Mouse (Mus musculus) myocyte (in vitro differentiated cells): ENCODE data around the gene Tfe3.

Source experiments
- CEBPB ChIP-seq: IDR thresholded peaks from 2 replicates; pipeline ENCODE4 v1.6.1; 2011; ENCODE audit warnings: mild to moderate bottlenecking, moderate library complexity; ENCODE audit not compliant: poor library complexity, insufficient read depth, severe bottlenecking
- E2F4 ChIP-seq: IDR thresholded peaks from one replicate; pipeline ENCODE4 v1.6.1; 2011; ENCODE audit warnings: mild to moderate bottlenecking, control low read depth, moderate library complexity; ENCODE audit not compliant: insufficient read depth
- MAX ChIP-seq: IDR thresholded peaks from one replicate; pipeline ENCODE4 v1.6.1; 2011; ENCODE audit warnings: low read depth, mild to moderate bottlenecking, control low read depth
- MYOD1 ChIP-seq, 3 experiments: IDR thresholded peaks; one replicate each; pipeline ENCODE4 v1.6.1; 2011; ENCODE audit warnings: control low read depth in 2 of 3, low read depth in 2 of 3, mild to moderate bottlenecking in 2 of 3, moderate library complexity in 1 of 3; ENCODE audit not compliant: insufficient read length in 2 of 3, control insufficient read depth in 1 of 3
- MYOG ChIP-seq, 3 experiments: IDR thresholded peaks; one replicate each; pipeline ENCODE4 v1.6.1; 2011; ENCODE audit warnings: control low read depth in 2 of 3, low read depth in 2 of 3, mild to moderate bottlenecking in 2 of 3; ENCODE audit not compliant: insufficient read length in 2 of 3, control insufficient read depth in 1 of 3, insufficient read depth in 1 of 3
- POLR2A ChIP-seq: IDR thresholded peaks from one replicate; pipeline ENCODE4 v1.6.1; 2011; ENCODE audit warnings: low read depth, mild to moderate bottlenecking, control low read depth, moderate library complexity; ENCODE audit not compliant: insufficient read length
- POLR2AphosphoS2 ChIP-seq: IDR thresholded peaks from one replicate; pipeline ENCODE4 v1.6.1; 2011; ENCODE audit warnings: low read depth, control low read depth; ENCODE audit not compliant: insufficient read length
- REST ChIP-seq: IDR thresholded peaks from one replicate; pipeline ENCODE4 v1.6.1; 2011; ENCODE audit warnings: mild to moderate bottlenecking, control low read depth, moderate library complexity; ENCODE audit not compliant: insufficient read depth, insufficient read length
- TCF12 ChIP-seq: IDR thresholded peaks from one replicate; pipeline ENCODE4 v1.6.1; 2011; ENCODE audit warnings: mild to moderate bottlenecking, control low read depth; ENCODE audit not compliant: poor library complexity, insufficient read depth, severe bottlenecking
- TCF3 ChIP-seq: IDR thresholded peaks from one replicate; pipeline ENCODE4 v1.6.1; 2011; ENCODE audit warnings: low read depth, control low read depth; ENCODE audit not compliant: insufficient read length
- USF1 ChIP-seq: IDR thresholded peaks from one replicate; pipeline ENCODE4 v1.6.1; 2011; ENCODE audit warnings: low read depth, mild to moderate bottlenecking, control low read depth, moderate library complexity

- no peak for TF ChIP-seq POLR2A
- TF ChIP-seq REST = no peak
- TF ChIP-seq MYOG (IDR thresholded peaks at IDR 0.05; ENCODE audit: control insufficient read depth in 1 of 3, insufficient read depth in 1 of 3, insufficient read length in 2 of 3, low read depth in 2 of 3) = no peak
- TF ChIP-seq POLR2AphosphoS2 = no peak
- TF ChIP-seq MYOD1 (IDR thresholded peaks at IDR 0.05; ENCODE audit: control insufficient read depth in 1 of 3, insufficient read length in 2 of 3, low read depth in 2 of 3) = no peak
- no peak for TF ChIP-seq MAX
- no peak for TF ChIP-seq TCF12
- no peak for TF ChIP-seq TCF3
- no peak for TF ChIP-seq E2F4
- no peak for TF ChIP-seq USF1
- no peak for TF ChIP-seq CEBPB
Measured at GRCm38 (mm10) chrX:7721514-7722281, 40.7 kb upstream of the Tfe3 start, which contains the start of gene Gm45208.
